Mouse (Mus musculus) neural tube, embryonic 15.5 days (tissue): ENCODE measurements at regions not wholly inside any gene's neighbourhood (a gene's known extent, or its start where the extent isn't known, plus 50 kb on each side); places are given as distances from the start of the nearest gene placed in this dataset. TPM values are rescaled to one million over a fixed set of nuclear protein-coding genes. Genes with fewer than 3 reads are reported as not detected.

Experiments used
- ATAC-seq: fragments of 200-750 bp; cut with Nextera tagmentation; 2 replicates; pipeline ENCODE4 v1.8.0; 2017; ENCODE audit warnings: mild to moderate bottlenecking, moderate TSS enrichment, moderate library complexity; ENCODE audit not compliant: low FRiP score
- H3K27ac ChIP-seq: fragments of 300-500 bp; sonication (generic); replicated peaks from 2 replicates; pipeline ENCODE4 v1.5.1; 2015; ENCODE audit warnings: mild to moderate bottlenecking, inconsistent platforms
- H3K27me3 ChIP-seq: fragments of 300-500 bp; sonication (generic); replicated peaks from 2 replicates; pipeline ENCODE4 v1.6.1; 2015; ENCODE audit warnings: inconsistent platforms
- H3K36me3 ChIP-seq: fragments of 300-500 bp; sonication (generic); 2 replicates; pipeline ENCODE4 v1.6.1; 2015; ENCODE audit warnings: inconsistent platforms
- H3K4me1 ChIP-seq: fragments of 300-500 bp; sonication (generic); 2 replicates; pipeline ENCODE4 v1.6.1; 2015; ENCODE audit warnings: inconsistent platforms
- H3K4me2 ChIP-seq: fragments of 300-500 bp; sonication (generic); 2 replicates; pipeline ENCODE4 v1.6.1; 2015; ENCODE audit warnings: inconsistent platforms, mild to moderate bottlenecking, moderate library complexity
- H3K4me3 ChIP-seq: fragments of 300-500 bp; sonication (generic); replicated peaks from 2 replicates; pipeline ENCODE4 v1.5.1; 2015; ENCODE audit warnings: mild to moderate bottlenecking, inconsistent platforms
- H3K9ac ChIP-seq: fragments of 300-500 bp; sonication (generic); replicated peaks from 2 replicates; pipeline ENCODE4 v1.6.1; 2015; ENCODE audit warnings: mild to moderate bottlenecking, inconsistent platforms
- H3K9me3 ChIP-seq: fragments of 300-500 bp; sonication (generic); replicated peaks from 2 replicates; pipeline ENCODE4 v1.6.1; 2016; ENCODE audit warnings: inconsistent platforms
- WGBS: fragments of 180-500 bp; shearing (Covaris S2); methylation state at CpG from one replicate; pipeline ENCODE4 v1.1.7; 2015; ENCODE audit warnings: mixed read lengths; 5-methylcytosine and 5-hydroxymethylcytosine counted together
- microRNA counts: library from miRNA; unstranded; fragments of <30 nt; microRNA quantifications from one replicate; lab custom pipeline; 2016
- microRNA-seq: library from miRNA; unstranded; fragments of <30 nt; microRNA quantifications from one replicate; pipeline ENCODE4, GENCODE M21; 2017

GRCm38 (mm10) chr12:110221679-110222078 is 57.2 kb upstream of the Dio3 start:
- no peak for ATAC-seq
- 64% methylated on average over 3 of the region's 3 CpGs for WGBS
- H3K9me3 ChIP-seq = no peaks in the 10 kb centered on the region

DNA sequence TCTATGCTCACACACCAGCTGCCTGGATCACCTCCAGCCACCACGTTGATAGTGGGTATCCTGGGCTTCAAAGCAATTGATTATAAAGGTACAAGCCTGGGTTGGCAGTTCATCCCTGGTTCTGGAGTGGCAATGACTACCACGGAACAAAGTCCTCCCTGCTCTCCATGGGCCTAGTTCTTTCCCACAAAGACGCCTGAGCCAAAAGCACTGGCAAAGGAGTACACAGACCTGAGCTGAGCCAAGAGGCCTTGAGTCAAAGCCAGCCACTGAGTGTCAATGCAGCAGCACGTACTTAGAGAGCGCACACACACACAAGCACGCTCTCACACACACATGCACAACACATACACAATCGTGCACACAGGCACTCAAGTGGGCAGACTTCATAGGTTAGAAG is 54.6 kb upstream of the Dio3 start:
- H3K4me3 ChIP-seq = no peak overlapping the region
- no peaks in the 10 kb centered on the region for H3K4me1 ChIP-seq
- WGBS = 84% methylated on average over 7 of the region's 7 CpGs
- no peak overlapping the region for H3K4me2 ChIP-seq
- no peak overlapping the region for H3K9ac ChIP-seq
- no peak overlapping the region for H3K27ac ChIP-seq
- no peak for ATAC-seq
- no peaks in the 10 kb centered on the region for H3K9me3 ChIP-seq
- H3K36me3 ChIP-seq = no peaks in the 10 kb centered on the region
- no peaks in the 10 kb centered on the region for H3K27me3 ChIP-seq

More at GRCm38 (mm10) chr12:110221679-110222078, 57.2 kb upstream of the Dio3 start:
- Histone ChIP-seq H3K27ac (no peak overlapping the region), H3K9ac (no peak overlapping the region), H3K36me3 (no peaks in the 10 kb centered on the region), H3K4me3 (no peak overlapping the region), H3K27me3 (no peaks in the 10 kb centered on the region), H3K4me1 (no peaks in the 10 kb centered on the region), H3K4me2 (no peak overlapping the region)

- Histone ChIP-seq H3K4me2 (no peak overlapping the region), H3K36me3 (no peaks in the 10 kb centered on the region), H3K27me3 (no peaks in the 10 kb centered on the region), H3K27ac (no peak overlapping the region), H3K9ac (no peak overlapping the region), H3K4me1 (peaks cover 6% of the 10 kb centered on the region; the same call in 1 of the 2 replicates), H3K9me3 (no peaks in the 10 kb centered on the region), H3K4me3 (no peak overlapping the region)
- WGBS = 78% methylated on average over 12 of the region's 12 CpGs
- ATAC-seq = no peak
Observed at GRCm38 (mm10) chr12:110228011-110228411, 50.9 kb upstream of the Dio3 start.

MicroRNAs encoded in the stretch of these regions (microRNA counts, 519-probe panel; counts per million panel counts)
- 2,161 counts per million, percentile 48 among the panel's probes with 10 or more counts for microRNA mmu-miR-1193 (lab: Ali Mortazavi, UCI)
- microRNA mmu-miR-1197 (lab: Ali Mortazavi, UCI) = 1,935 counts per million, percentile 39 among the panel's probes with 10 or more counts
- microRNA mmu-miR-134 (lab: Ali Mortazavi, UCI) = 2,870 counts per million, percentile 68 among the panel's probes with 10 or more counts
- microRNA mmu-miR-154 (lab: Ali Mortazavi, UCI) = 3,509 counts per million, percentile 85 among the panel's probes with 10 or more counts
- not detected for microRNA mmu-miR-299 (lab: Ali Mortazavi, UCI)
- 3,535 counts per million, percentile 86 among the panel's probes with 10 or more counts for microRNA mmu-miR-300 (lab: Ali Mortazavi, UCI)
- microRNA mmu-miR-3072 (lab: Ali Mortazavi, UCI) = not detected
- 3,490 counts per million, percentile 85 among the panel's probes with 10 or more counts for microRNA mmu-miR-323-3p (lab: Ali Mortazavi, UCI)
- 1,638 counts per million, percentile 23 among the panel's probes with 10 or more counts for microRNA mmu-miR-323-5p (lab: Ali Mortazavi, UCI)
- microRNA mmu-miR-329 (lab: Ali Mortazavi, UCI) = 3,670 counts per million, percentile 87 among the panel's probes with 10 or more counts
- microRNA mmu-miR-369-3p (lab: Ali Mortazavi, UCI) = 3,780 counts per million, percentile 90 among the panel's probes with 10 or more counts
- microRNA mmu-miR-369-5p (lab: Ali Mortazavi, UCI) = 2,928 counts per million, percentile 70 among the panel's probes with 10 or more counts
- 3,812 counts per million, percentile 91 among the panel's probes with 10 or more counts for microRNA mmu-miR-376a (lab: Ali Mortazavi, UCI)
- 4,135 counts per million, percentile 95 among the panel's probes with 10 or more counts for microRNA mmu-miR-376b (lab: Ali Mortazavi, UCI)
- microRNA mmu-miR-376c (lab: Ali Mortazavi, UCI) = 3,632 counts per million, percentile 87 among the panel's probes with 10 or more counts
- 3,457 counts per million, percentile 84 among the panel's probes with 10 or more counts for microRNA mmu-miR-377 (lab: Ali Mortazavi, UCI)
- 2,651 counts per million, percentile 62 among the panel's probes with 10 or more counts for microRNA mmu-miR-379 (lab: Ali Mortazavi, UCI)
- 1,877 counts per million, percentile 35 among the panel's probes with 10 or more counts for microRNA mmu-miR-380-3p (lab: Ali Mortazavi, UCI)
- 1,987 counts per million, percentile 42 among the panel's probes with 10 or more counts for microRNA mmu-miR-380-5p (lab: Ali Mortazavi, UCI)
- microRNA mmu-miR-381 (lab: Ali Mortazavi, UCI) = 3,477 counts per million, percentile 85 among the panel's probes with 10 or more counts
- microRNA mmu-miR-382 (lab: Ali Mortazavi, UCI) = 3,877 counts per million, percentile 91 among the panel's probes with 10 or more counts
- microRNA mmu-miR-409-3p (lab: Ali Mortazavi, UCI) = 2,341 counts per million, percentile 53 among the panel's probes with 10 or more counts
- microRNA mmu-miR-409-5p (lab: Ali Mortazavi, UCI) = 2,625 counts per million, percentile 61 among the panel's probes with 10 or more counts
- microRNA mmu-miR-410 (lab: Ali Mortazavi, UCI) = 3,890 counts per million, percentile 92 among the panel's probes with 10 or more counts
- microRNA mmu-miR-411 (lab: Ali Mortazavi, UCI) = 2,645 counts per million, percentile 62 among the panel's probes with 10 or more counts
- 1,613 counts per million, percentile 21 among the panel's probes with 10 or more counts for microRNA mmu-miR-412 (lab: Ali Mortazavi, UCI)
- microRNA mmu-miR-453 (lab: Ali Mortazavi, UCI) = 1,077 counts per million, percentile 6 among the panel's probes with 10 or more counts
- microRNA mmu-miR-485 (lab: Ali Mortazavi, UCI) = 1,858 counts per million, percentile 34 among the panel's probes with 10 or more counts
- 3,690 counts per million, percentile 88 among the panel's probes with 10 or more counts for microRNA mmu-miR-487b (lab: Ali Mortazavi, UCI)
- 722 counts per million, percentile 2 among the panel's probes with 10 or more counts for microRNA mmu-miR-494 (lab: Ali Mortazavi, UCI)
- microRNA mmu-miR-495 (lab: Ali Mortazavi, UCI) = 3,670 counts per million, percentile 87 among the panel's probes with 10 or more counts
- 1,909 counts per million, percentile 37 among the panel's probes with 10 or more counts for microRNA mmu-miR-496 (lab: Ali Mortazavi, UCI)
- 2,419 counts per million, percentile 55 among the panel's probes with 10 or more counts for microRNA mmu-miR-539 (lab: Ali Mortazavi, UCI)
- 3,006 counts per million, percentile 73 among the panel's probes with 10 or more counts for microRNA mmu-miR-541 (lab: Ali Mortazavi, UCI)
- microRNA mmu-miR-543 (lab: Ali Mortazavi, UCI) = 3,438 counts per million, percentile 83 among the panel's probes with 10 or more counts
- microRNA mmu-miR-544 (lab: Ali Mortazavi, UCI) = 909 counts per million, percentile 4 among the panel's probes with 10 or more counts
- 1,471 counts per million, percentile 14 among the panel's probes with 10 or more counts for microRNA mmu-miR-654-3p (lab: Ali Mortazavi, UCI)
- microRNA mmu-miR-654-5p (lab: Ali Mortazavi, UCI) = not detected
- 1,077 counts per million, percentile 6 among the panel's probes with 10 or more counts for microRNA mmu-miR-666-3p (lab: Ali Mortazavi, UCI)
- microRNA mmu-miR-666-5p (lab: Ali Mortazavi, UCI) = not detected
- microRNA mmu-miR-667 (lab: Ali Mortazavi, UCI) = 2,599 counts per million, percentile 60 among the panel's probes with 10 or more counts
- microRNA mmu-miR-668 (lab: Ali Mortazavi, UCI) = 2,148 counts per million, percentile 48 among the panel's probes with 10 or more counts
- not detected for microRNA mmu-miR-679 (lab: Ali Mortazavi, UCI)
- not detected for microRNA mmu-miR-758 (lab: Ali Mortazavi, UCI)
- 1,484 counts per million, percentile 15 among the panel's probes with 10 or more counts for microRNA mmu-miR-882 (lab: Ali Mortazavi, UCI)

Small RNA genes lying in the stretch of these regions (microRNA-seq; reads per million reads assigned to microRNA genes)
- not detected for gene Gm24321
- gene Gm25252 = not detected
- not detected for gene Gm25750
- not detected for gene Gm27379
- not detected for gene Gm44322
- 434 reads per million, percentile 71 among the genes with 10 or more reads in this experiment for gene Mir1193
- gene Mir1197 = 1.2 reads per million
- 975 reads per million, percentile 79 among the genes with 10 or more reads in this experiment for gene Mir134
- gene Mir154 = 1,035 reads per million, percentile 79 among the genes with 10 or more reads in this experiment
- gene Mir299a = not detected
- not detected for gene Mir299b
- 765 reads per million, percentile 77 among the genes with 10 or more reads in this experiment for gene Mir300
- 27.7 reads per million, percentile 35 among the genes with 10 or more reads in this experiment for gene Mir3072
- 1,138 reads per million, percentile 80 among the genes with 10 or more reads in this experiment for gene Mir323
- 131 reads per million, percentile 57 among the genes with 10 or more reads in this experiment for gene Mir329
- 8,304 reads per million, percentile 96 among the genes with 10 or more reads in this experiment for gene Mir369
- not detected for gene Mir376a
- 312 reads per million, percentile 67 among the genes with 10 or more reads in this experiment for gene Mir376b
- 427 reads per million, percentile 71 among the genes with 10 or more reads in this experiment for gene Mir376c
- 61.8 reads per million, percentile 46 among the genes with 10 or more reads in this experiment for gene Mir377
- gene Mir379 = 1,984 reads per million, percentile 84 among the genes with 10 or more reads in this experiment
- gene Mir380 = not detected
- 3,700 reads per million, percentile 91 among the genes with 10 or more reads in this experiment for gene Mir381
- gene Mir382 = 6,572 reads per million, percentile 94 among the genes with 10 or more reads in this experiment
- not detected for gene Mir409
- gene Mir410 = 106 reads per million, percentile 54 among the genes with 10 or more reads in this experiment
- gene Mir411 = 5,501 reads per million, percentile 94 among the genes with 10 or more reads in this experiment
- 101 reads per million, percentile 52 among the genes with 10 or more reads in this experiment for gene Mir412
- not detected for gene Mir453
- 354 reads per million, percentile 69 among the genes with 10 or more reads in this experiment for gene Mir485
- gene Mir487b = 31,509 reads per million, percentile 99 among the genes with 10 or more reads in this experiment
- 101 reads per million, percentile 53 among the genes with 10 or more reads in this experiment for gene Mir494
- 102 reads per million, percentile 53 among the genes with 10 or more reads in this experiment for gene Mir495
- gene Mir496a = 174 reads per million, percentile 61 among the genes with 10 or more reads in this experiment
- not detected for gene Mir539
- gene Mir541 = 3,195 reads per million, percentile 89 among the genes with 10 or more reads in this experiment
- 605 reads per million, percentile 75 among the genes with 10 or more reads in this experiment for gene Mir543
- gene Mir544 = 13.8 reads per million, percentile 29 among the genes with 10 or more reads in this experiment
- gene Mir654 = not detected
- 72.0 reads per million, percentile 48 among the genes with 10 or more reads in this experiment for gene Mir666
- gene Mir667 = 170 reads per million, percentile 60 among the genes with 10 or more reads in this experiment
- gene Mir668 = 118 reads per million, percentile 56 among the genes with 10 or more reads in this experiment
- gene Mir679 = 45.9 reads per million, percentile 42 among the genes with 10 or more reads in this experiment
- gene Mir758 = 28.6 reads per million, percentile 36 among the genes with 10 or more reads in this experiment
- not detected for gene Mir882
